Mouse (Mus musculus): ENCODE data around the gene Nemp1. TPM values are rescaled to one million over a fixed set of nuclear protein-coding genes. Genes with fewer than 3 reads are reported as not detected.

Gene Nemp1
- polyA plus RNA-seq, 2 experiments = 5.5 to 5.6 TPM

DNA sequence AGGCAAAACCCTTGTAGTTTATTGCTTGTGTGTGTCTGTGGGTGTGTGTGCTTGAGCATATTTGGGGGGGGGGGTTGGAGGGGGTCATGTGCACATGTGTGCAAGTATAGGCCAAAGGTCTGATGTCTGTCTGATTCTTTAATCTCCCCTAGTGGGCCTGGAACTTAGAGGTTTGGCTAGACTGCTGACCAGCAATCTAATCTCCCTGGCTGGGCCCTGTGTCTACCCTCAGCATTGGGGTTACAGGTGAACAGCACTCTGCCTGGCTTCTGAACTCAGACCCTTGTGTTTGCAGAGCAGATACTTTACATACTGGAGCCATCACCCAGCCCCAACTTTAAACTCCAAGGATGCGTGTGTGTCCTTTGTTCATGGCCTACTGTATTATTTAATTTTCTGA is 12.5 kb downstream of the Nemp1 start:
- Histone ChIP-seq H3K27me3 (ENCODE audit: control insufficient read depth, insufficient read depth, low read length) (no peaks in the 10 kb centered on the region), H3K27ac (no peak overlapping the region), H3K4me3 (ENCODE audit: insufficient read depth in 1 of 2, low read depth in 2 of 2, low read length in 2 of 2) (no peak overlapping the region), H3K9me3 (ENCODE audit: control insufficient read depth, low read length) (no peaks in the 10 kb centered on the region), H3K36me3 (replicated peaks; ENCODE audit: control insufficient read depth, insufficient read depth, low read depth) (no peaks in the 10 kb centered on the region), H3K4me2 (ENCODE audit: low read depth) (no peak overlapping the region), H3K4me1 (replicated peaks; ENCODE audit: control insufficient read depth in 2 of 2, insufficient read depth in 2 of 2, low read length in 1 of 2) (peaks cover 4 to 6% of the 10 kb centered on the region in 2 experiments), H3K9ac (replicated peaks) (no peak overlapping the region)
- no peak for DNase-seq (ENCODE audit: low read depth in 3 of 3, low spot score in 3 of 3)
- ATAC-seq (ENCODE audit: insufficient read depth) = no peak
- 78% methylated on average over 1 of the region's 1 CpGs for WGBS (ENCODE audit: insufficient replicate concordance)
- no peak for TF ChIP-seq EP300 (IDR thresholded peaks at IDR 0.05; ENCODE audit: low read depth)
- no peak for TF ChIP-seq CTCF (IDR thresholded peaks at IDR 0.05; ENCODE audit: low read depth)

- DNase-seq (ENCODE audit: low read depth in 3 of 3, low spot score in 3 of 3) (no peak), ATAC-seq (ENCODE audit: insufficient read depth) (no peak)
- WGBS (ENCODE audit: insufficient replicate concordance) = 78% methylated on average over 3 of the region's 3 CpGs
- Histone ChIP-seq H3K9ac (replicated peaks) (no peak overlapping the region), H3K27ac (no peak overlapping the region), H3K4me2 (ENCODE audit: low read depth) (no peak overlapping the region), H3K9me3 (ENCODE audit: control insufficient read depth, low read length) (no peaks in the 10 kb centered on the region), H3K27me3 (ENCODE audit: control insufficient read depth, insufficient read depth, low read length) (no peaks in the 10 kb centered on the region), H3K4me3 (ENCODE audit: insufficient read depth in 1 of 2, low read depth in 2 of 2, low read length in 2 of 2) (no peak overlapping the region), H3K36me3 (replicated peaks; ENCODE audit: control insufficient read depth, insufficient read depth, low read depth) (no peaks in the 10 kb centered on the region), H3K4me1 (replicated peaks; ENCODE audit: control insufficient read depth in 2 of 2, insufficient read depth in 2 of 2, low read length in 1 of 2) (peaks cover 4 to 6% of the 10 kb centered on the region in 2 experiments)
- TF ChIP-seq EP300 (IDR thresholded peaks at IDR 0.05; ENCODE audit: low read depth) (no peak), CTCF (IDR thresholded peaks at IDR 0.05; ENCODE audit: low read depth) (no peak)
Observed at GRCm38 (mm10) chr10:127679881-127680280, 13.2 kb downstream of the Nemp1 start.

DNA sequence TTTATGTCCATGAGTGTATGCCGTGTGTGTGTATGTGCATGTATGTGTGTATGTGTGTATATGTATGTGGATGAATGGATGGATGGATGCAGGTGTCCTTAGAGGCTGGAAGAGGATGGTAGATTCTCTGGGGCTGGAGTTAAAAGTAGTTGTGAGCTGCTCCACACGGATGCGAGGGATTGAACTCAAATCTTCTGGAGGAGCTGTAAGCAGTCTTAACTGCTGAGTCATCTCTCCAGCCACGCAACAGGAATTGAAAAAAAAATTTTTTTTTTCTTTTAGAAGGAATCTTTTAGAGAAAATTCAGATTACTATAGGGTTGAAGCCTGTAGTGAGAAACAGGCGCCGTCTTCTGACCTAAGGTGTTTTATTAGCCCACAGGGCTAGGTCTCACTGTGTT is 16.2 kb downstream of the Nemp1 start:
- H3K4me2 ChIP-seq (ENCODE audit: low read depth) = no peak overlapping the region
- H3K27ac ChIP-seq = no peak overlapping the region
- 76% methylated on average over 6 of the region's 6 CpGs for WGBS (ENCODE audit: insufficient replicate concordance)
- ATAC-seq (ENCODE audit: insufficient read depth) = no peak
- no peaks in the 10 kb centered on the region for H3K36me3 ChIP-seq (replicated peaks; ENCODE audit: control insufficient read depth, insufficient read depth, low read depth)
- DNase-seq (ENCODE audit: low read depth in 3 of 3, low spot score in 3 of 3) = no peak
- no peak overlapping the region for H3K4me3 ChIP-seq (ENCODE audit: insufficient read depth in 1 of 2, low read depth in 2 of 2, low read length in 2 of 2)
- H3K27me3 ChIP-seq (ENCODE audit: control insufficient read depth, insufficient read depth, low read length) = no peaks in the 10 kb centered on the region
- no peak overlapping the region for H3K9ac ChIP-seq (replicated peaks)
- no peaks in the 10 kb centered on the region for H3K9me3 ChIP-seq (ENCODE audit: control insufficient read depth, low read length)
- peaks cover 3 to 4% of the 10 kb centered on the region in 2 experiments for H3K4me1 ChIP-seq (replicated peaks; ENCODE audit: control insufficient read depth in 2 of 2, insufficient read depth in 2 of 2, low read length in 1 of 2)
- TF ChIP-seq CTCF (IDR thresholded peaks at IDR 0.05; ENCODE audit: low read depth) (no peak), EP300 (IDR thresholded peaks at IDR 0.05; ENCODE audit: low read depth) (no peak)

- no peak for ATAC-seq (ENCODE audit: insufficient read depth)
Observed at GRCm38 (mm10) chr10:127691053-127691452, 24.4 kb downstream of the Nemp1 start.

GRCm38 (mm10) chr10:127694636-127695035 is 27.9 kb downstream of the Nemp1 start:
- ATAC-seq (ENCODE audit: insufficient read depth) = no peak
- H3K9ac ChIP-seq (replicated peaks) = no peak overlapping the region
- no peak overlapping the region for H3K4me3 ChIP-seq (ENCODE audit: insufficient read depth in 1 of 2, low read depth in 2 of 2, low read length in 2 of 2)
- no peaks in the 10 kb centered on the region for H3K9me3 ChIP-seq (ENCODE audit: control insufficient read depth, low read length)
- no peaks in the 10 kb centered on the region for H3K27me3 ChIP-seq (ENCODE audit: control insufficient read depth, insufficient read depth, low read length)
- peaks cover 25% of the 10 kb centered on the region for H3K36me3 ChIP-seq (replicated peaks; ENCODE audit: control insufficient read depth, insufficient read depth, low read depth)
- peak; percentile 69 for TF ChIP-seq CTCF (IDR thresholded peaks at IDR 0.05; ENCODE audit: low read depth)
- TF ChIP-seq EP300 (IDR thresholded peaks at IDR 0.05; ENCODE audit: low read depth) = no peak
- peaks cover 0 to 2% of the 10 kb centered on the region in 2 experiments; a peak in 1 of 4 replicates for H3K4me1 ChIP-seq (replicated peaks; ENCODE audit: control insufficient read depth in 2 of 2, insufficient read depth in 2 of 2, low read length in 1 of 2)
- H3K4me2 ChIP-seq (ENCODE audit: low read depth) = no peak overlapping the region
- no peak overlapping the region for H3K27ac ChIP-seq
- DNase-seq (ENCODE audit: low read depth in 3 of 3, low spot score in 3 of 3) = no peak
- 50% methylated on average over 2 of the region's 2 CpGs for WGBS (ENCODE audit: insufficient replicate concordance)

More at GRCm38 (mm10) chr10:127691053-127691452, 24.4 kb downstream of the Nemp1 start:
- no peak overlapping the region for H3K4me3 ChIP-seq (ENCODE audit: insufficient read depth in 1 of 2, low read depth in 2 of 2, low read length in 2 of 2)
- no peak overlapping the region for H3K27ac ChIP-seq
- no peaks in the 10 kb centered on the region for H3K9me3 ChIP-seq (ENCODE audit: control insufficient read depth, low read length)
- peaks cover 0 to 2% of the 10 kb centered on the region in 2 experiments; a peak in 1 of 4 replicates for H3K4me1 ChIP-seq (replicated peaks; ENCODE audit: control insufficient read depth in 2 of 2, insufficient read depth in 2 of 2, low read length in 1 of 2)
- no peak for DNase-seq (ENCODE audit: low read depth in 3 of 3, low spot score in 3 of 3)
- H3K9ac ChIP-seq (replicated peaks) = no peak overlapping the region
- H3K4me2 ChIP-seq (ENCODE audit: low read depth) = no peak overlapping the region
- no peaks in the 10 kb centered on the region for H3K27me3 ChIP-seq (ENCODE audit: control insufficient read depth, insufficient read depth, low read length)
- TF ChIP-seq EP300 (IDR thresholded peaks at IDR 0.05; ENCODE audit: low read depth) = no peak
- TF ChIP-seq CTCF (IDR thresholded peaks at IDR 0.05; ENCODE audit: low read depth) = peak; percentile 47
- 7% methylated on average over 1 of the region's 1 CpGs for WGBS (ENCODE audit: insufficient replicate concordance)
- peaks cover 22% of the 10 kb centered on the region for H3K36me3 ChIP-seq (replicated peaks; ENCODE audit: control insufficient read depth, insufficient read depth, low read depth)

Data from liver, embryonic 14.5 days (tissue).